Mouse (Mus musculus): ENCODE results near the gene Jup. TPM values are rescaled to one million over a fixed set of nuclear protein-coding genes. Genes with fewer than 3 reads are reported as not detected.

Gene Jup
- total and polyA plus RNA-seq, 3 experiments: 234 to 318 (median 237) TPM

GRCm38 (mm10) chr11:100391081-100391883 is 6.3 kb downstream of the Jup start:
- DNase-seq: peak; percentile 87 to 93
- Histone ChIP-seq H3K27me3 (ENCODE audit: control insufficient read depth, insufficient read depth, low read length) (no peaks in the 10 kb centered on the region), H3K4me1 (ENCODE audit: control insufficient read depth, insufficient read depth, low read length) (peaks cover 66% of the 10 kb centered on the region), H3K4me3 (0 out of 2 replicates have a peak overlapping the region, but pooled peaks have one; percentile 11), H3K27ac (peak overlapping the region; percentile 98), H3K79me2 (replicated peaks; ENCODE audit: control insufficient read depth, insufficient read depth, low read length) (peaks cover 7% of the 10 kb centered on the region), H3K9ac (ENCODE audit: low read depth, low read length) (peak overlapping the region; percentile 9; the same call in 1 of the 2 replicates), H3K36me3 (ENCODE audit: control insufficient read depth, insufficient read depth, low read length) (peaks cover 43% of the 10 kb centered on the region)
- intact Hi-C loops (cut with DNase I): loop anchor here (10.0 kb wide), 1 partner anchor 574 kb away; no protein-coding TSS in a partner anchor
- WGBS: 14% methylated on average over 9 of the region's 9 CpGs
- TF ChIP-seq CTCF (IDR thresholded peaks at IDR 0.05): peak; percentile 63
- TF ChIP-seq POLR2A (IDR thresholded peaks at IDR 0.05; ENCODE audit: insufficient read depth, low read depth, low read length): peak; percentile 20; the same call in 1 of the 2 replicates
- peak; percentile 98 for TF ChIP-seq EP300 (IDR thresholded peaks at IDR 0.05; ENCODE audit: insufficient read depth, low read depth, low read length)

- Histone ChIP-seq H3K4me3 (no peak overlapping the region; the same call in 1 of the 2 replicates), H3K9ac (ENCODE audit: low read depth, low read length) (peak overlapping the region; percentile 19)
Observed at GRCm38 (mm10) chr11:100389931-100390445, 7.6 kb downstream of the Jup start.

GRCm38 (mm10) chr11:100388588-100388987 is 9.0 kb downstream of the Jup start:
- DNase-seq: peak; percentile 88 to 89
- WGBS: 8% methylated on average over 6 of the region's 6 CpGs
- Histone ChIP-seq H3K9ac (ENCODE audit: low read depth, low read length) (peak overlapping the region; percentile 17), H3K4me1 (ENCODE audit: control insufficient read depth, insufficient read depth, low read length) (peaks cover 64% of the 10 kb centered on the region), H3K79me2 (replicated peaks; ENCODE audit: control insufficient read depth, insufficient read depth, low read length) (peaks cover 13% of the 10 kb centered on the region), H3K27me3 (ENCODE audit: control insufficient read depth, insufficient read depth, low read length) (no peaks in the 10 kb centered on the region), H3K27ac (peak overlapping the region; percentile 98), H3K36me3 (ENCODE audit: control insufficient read depth, insufficient read depth, low read length) (peaks cover 51% of the 10 kb centered on the region), H3K4me3 (peak overlapping the region; percentile 36)
- intact Hi-C loops (cut with DNase I): no loop called here
- peak; percentile 26; the same call in 1 of the 2 replicates for TF ChIP-seq CTCF (IDR thresholded peaks at IDR 0.05)
- peak; percentile 94 for TF ChIP-seq EP300 (IDR thresholded peaks at IDR 0.05; ENCODE audit: insufficient read depth, low read depth, low read length)
- TF ChIP-seq POLR2A (IDR thresholded peaks at IDR 0.05; ENCODE audit: insufficient read depth, low read depth, low read length): 0 out of 2 replicates have a peak, but pooled peaks have one; percentile 45

More at GRCm38 (mm10) chr11:100389931-100390445, 7.6 kb downstream of the Jup start:
- Histone ChIP-seq H3K36me3 (ENCODE audit: control insufficient read depth, insufficient read depth, low read length) (peaks cover 56% of the 10 kb centered on the region), H3K27me3 (ENCODE audit: control insufficient read depth, insufficient read depth, low read length) (no peaks in the 10 kb centered on the region), H3K79me2 (replicated peaks; ENCODE audit: control insufficient read depth, insufficient read depth, low read length) (peaks cover 10% of the 10 kb centered on the region), H3K27ac (peak overlapping the region; percentile 98), H3K4me1 (ENCODE audit: control insufficient read depth, insufficient read depth, low read length) (peaks cover 72% of the 10 kb centered on the region)
- DNase-seq: peak; percentile 80 to 84
- intact Hi-C loops (cut with DNase I): loop anchor here (10.0 kb wide), 1 partner anchor 575 kb away; no protein-coding TSS in a partner anchor
- WGBS: 18% methylated on average over 8 of the region's 8 CpGs
- TF ChIP-seq CTCF (IDR thresholded peaks at IDR 0.05) (0 out of 2 replicates have a peak, but pooled peaks have one; percentile 3), POLR2A (IDR thresholded peaks at IDR 0.05; ENCODE audit: insufficient read depth, low read depth, low read length) (0 out of 2 replicates have a peak, but pooled peaks have one; percentile 3), EP300 (IDR thresholded peaks at IDR 0.05; ENCODE audit: insufficient read depth, low read depth, low read length) (peak; percentile 92)

- Histone ChIP-seq H3K4me3 (peak overlapping the region; percentile 36), H3K4me1 (ENCODE audit: control insufficient read depth, insufficient read depth, low read length) (peaks cover 57% of the 10 kb centered on the region), H3K36me3 (ENCODE audit: control insufficient read depth, insufficient read depth, low read length) (peaks cover 44% of the 10 kb centered on the region), H3K79me2 (replicated peaks; ENCODE audit: control insufficient read depth, insufficient read depth, low read length) (peaks cover 12% of the 10 kb centered on the region), H3K9ac (ENCODE audit: low read depth, low read length) (peak overlapping the region; percentile 34), H3K27me3 (ENCODE audit: control insufficient read depth, insufficient read depth, low read length) (no peaks in the 10 kb centered on the region), H3K27ac (peak overlapping the region; percentile 98)
- intact Hi-C loops (cut with DNase I): loop anchor here (2.0 kb wide), 1 partner anchor 19 kb away; no protein-coding TSS in a partner anchor
- DNase-seq: peak; percentile 81 to 89
- 18% methylated on average over 14 of the region's 14 CpGs for WGBS
- TF ChIP-seq EP300 (IDR thresholded peaks at IDR 0.05; ENCODE audit: insufficient read depth, low read depth, low read length): peak; percentile 93
- TF ChIP-seq POLR2A (IDR thresholded peaks at IDR 0.05; ENCODE audit: insufficient read depth, low read depth, low read length): no peak; the same call in 1 of the 2 replicates
- no peak for TF ChIP-seq CTCF (IDR thresholded peaks at IDR 0.05)
Observed at GRCm38 (mm10) chr11:100387589-100388375, 9.8 kb downstream of the Jup start.

GRCm38 (mm10) chr11:100387111-100387510 is 10.5 kb downstream of the Jup start:
- Histone ChIP-seq H3K4me1 (ENCODE audit: control insufficient read depth, insufficient read depth, low read length) (peaks cover 52% of the 10 kb centered on the region), H3K79me2 (replicated peaks; ENCODE audit: control insufficient read depth, insufficient read depth, low read length) (peaks cover 12% of the 10 kb centered on the region), H3K27me3 (ENCODE audit: control insufficient read depth, insufficient read depth, low read length) (no peaks in the 10 kb centered on the region), H3K9ac (ENCODE audit: low read depth, low read length) (peak overlapping the region; percentile 33), H3K27ac (peak overlapping the region; percentile 98), H3K4me3 (no peak overlapping the region; the same call in 1 of the 2 replicates), H3K36me3 (ENCODE audit: control insufficient read depth, insufficient read depth, low read length) (peaks cover 44% of the 10 kb centered on the region)
- intact Hi-C loops (cut with DNase I): loop anchor here (2.0 kb wide), 1 partner anchor 18 kb away; no protein-coding TSS in a partner anchor
- TF ChIP-seq POLR2A (IDR thresholded peaks at IDR 0.05; ENCODE audit: insufficient read depth, low read depth, low read length) (no peak), EP300 (IDR thresholded peaks at IDR 0.05; ENCODE audit: insufficient read depth, low read depth, low read length) (no peak), CTCF (IDR thresholded peaks at IDR 0.05) (no peak)
- WGBS: 59% methylated on average over 6 of the region's 6 CpGs
- DNase-seq: peak in 1 of 2 experiments; percentile 10

Measured in heart, adult 2 months (tissue).